Mouse (Mus musculus) liver (tissue): ENCODE data around the gene E2f1.

Experiments
- DNase-seq: peaks from one replicate; pipeline ENCODE4 v3.0.0-alpha.2; 2020; ENCODE audit warnings: mixed read lengths

Gene E2f1

GRCm38 (mm10) chr2:154569836-154570286 is at the start of gene E2f1:
Gene E2f1 (minus strand): TSS chr2:154569892.
- peak; percentile 99 for DNase-seq

- DNase-seq = no peak
These were observed 47.4 kb upstream of the E2f1 start for GRCm38 (mm10) chr2:154617061-154617460.

GRCm38 (mm10) chr2:154615674-154616073 is 46.0 kb upstream of the E2f1 start:
- peak; percentile 40 for DNase-seq

- DNase-seq = no peak
These were observed 45.3 kb upstream of the E2f1 start for GRCm38 (mm10) chr2:154614841-154615576.

- peak; percentile 90 for DNase-seq
These were observed 43.7 kb upstream of the E2f1 start, which contains the start of the genes Zfp341 and 4930519P11Rik for GRCm38 (mm10) chr2:154613118-154614115. Gene Zfp341 (plus strand): TSS chr2:154613297. Gene 4930519P11Rik (minus strand): TSS chr2:154613437.

GRCm38 (mm10) chr2:154609050-154609767 is 39.5 kb upstream of the E2f1 start:
- DNase-seq = no peak

GRCm38 (mm10) chr2:154606965-154607364 is 37.3 kb upstream of the E2f1 start:
- no peak for DNase-seq

- DNase-seq = no peak
These were observed 34.5 kb upstream of the E2f1 start for GRCm38 (mm10) chr2:154604156-154604555.

GRCm38 (mm10) chr2:154603638-154604153 is 34.0 kb upstream of the E2f1 start, which contains the start of gene Pxmp4:
Gene Pxmp4 (minus strand): TSS chr2:154603708.
- peak; percentile 97 for DNase-seq

- no peak for DNase-seq
These were observed 33.4 kb upstream of the E2f1 start for GRCm38 (mm10) chr2:154603007-154603637.

GRCm38 (mm10) chr2:154601324-154601723 is 31.6 kb upstream of the E2f1 start:
- no peak for DNase-seq

- no peak for DNase-seq
These were observed 30.9 kb upstream of the E2f1 start for GRCm38 (mm10) chr2:154600586-154600985.

GRCm38 (mm10) chr2:154597399-154597798 is 27.7 kb upstream of the E2f1 start:
- DNase-seq = no peak

GRCm38 (mm10) chr2:154595775-154596174 is 26.1 kb upstream of the E2f1 start:
- DNase-seq = no peak

GRCm38 (mm10) chr2:154593025-154593424 is 23.3 kb upstream of the E2f1 start:
- DNase-seq = peak; percentile 57

GRCm38 (mm10) chr2:154591239-154591638 is 21.5 kb upstream of the E2f1 start:
- DNase-seq = no peak

- no peak for DNase-seq
These were observed 19.4 kb upstream of the E2f1 start for GRCm38 (mm10) chr2:154589051-154589450.

- peak; percentile 74 for DNase-seq
These were observed 16.7 kb upstream of the E2f1 start for GRCm38 (mm10) chr2:154586405-154586804.

- DNase-seq = no peak
These were observed 15.4 kb upstream of the E2f1 start for GRCm38 (mm10) chr2:154584931-154585601.

- DNase-seq = peak; percentile 44
These were observed 14.5 kb upstream of the E2f1 start for GRCm38 (mm10) chr2:154583906-154584872.
